Mouse (Mus musculus) intestine, embryonic 14.5 days (tissue): ENCODE measurements around the gene Sbk1. TPM values are rescaled to one million over a fixed set of nuclear protein-coding genes. Genes with fewer than 3 reads are reported as not detected.
"Not testable (repeated sequence)": the region's sequence is repeated elsewhere in the genome, so short reads cannot be mapped to it uniquely, and the experiment has no call there.

Experiments used
- ATAC-seq: fragments of 200-750 bp; cut with Nextera tagmentation; replicated peaks from 2 replicates; pipeline ENCODE4 v1.8.0; 2017; ENCODE audit warnings: low read depth, moderate number of reproducible peaks, moderate TSS enrichment, moderate library complexity; ENCODE audit not compliant: low FRiP score, low TSS enrichment
- DNase-seq: peaks from one replicate; pipeline ENCODE4 v3.0.0-alpha.2; 2018; ENCODE audit warnings: low spot score
- H3K27ac ChIP-seq: fragments of 300-500 bp; sonication (generic); 2 replicates; pipeline ENCODE4 v1.5.1; 2014; ENCODE audit warnings: low read depth, mild to moderate bottlenecking, control low read depth
- H3K27me3 ChIP-seq: fragments of 300-500 bp; sonication (generic); replicated peaks from 2 replicates; pipeline ENCODE4 v1.6.1; 2014; ENCODE audit warnings: low read length, control low read depth; ENCODE audit not compliant: control insufficient read depth, insufficient read depth
- H3K36me3 ChIP-seq: fragments of 300-500 bp; sonication (generic); 2 replicates; pipeline ENCODE4 v1.6.1; 2014; ENCODE audit warnings: low read length, control low read depth; ENCODE audit not compliant: control insufficient read depth, insufficient read depth
- H3K4me1 ChIP-seq: fragments of 300-500 bp; sonication (generic); replicated peaks from 2 replicates; pipeline ENCODE4 v1.6.1; 2014; ENCODE audit warnings: low read length, control low read depth, mixed read lengths; ENCODE audit not compliant: control insufficient read depth, insufficient read depth
- H3K4me2 ChIP-seq: fragments of 300-500 bp; sonication (generic); 2 replicates; pipeline ENCODE4 v1.6.1; 2014; ENCODE audit warnings: low read length
- H3K4me3 ChIP-seq: fragments of 300-500 bp; sonication (generic); 2 replicates; pipeline ENCODE4 v1.5.1; 2014; ENCODE audit warnings: low read depth, low read length, control low read depth, mixed read lengths
- H3K9ac ChIP-seq: fragments of 300-500 bp; sonication (generic); 2 replicates; pipeline ENCODE4 v1.6.1; 2014; ENCODE audit warnings: mild to moderate bottlenecking, low read length
- H3K9me3 ChIP-seq: fragments of 300-500 bp; sonication (generic); 2 replicates; pipeline ENCODE4 v1.6.1; 2016; ENCODE audit warnings: low read length, control low read depth; ENCODE audit not compliant: control insufficient read depth
- WGBS: fragments of 180-500 bp; shearing (Covaris S2); extraction: QIAGEN DNeasy Blood & Tissue Kit; methylation state at CpG from one replicate; pipeline ENCODE4 v1.1.7; 2014; 5-methylcytosine and 5-hydroxymethylcytosine counted together
- polyA plus RNA-seq: library from polyadenylated mRNA; unstranded; fragments of >200 nt; fragmentation: Nextera tagmentation; extraction: Ambion mirVana; gene quantifications from 2 replicates; pipeline ENCODE4 v1.2.1, GENCODE M21; 2014

Gene Sbk1
- polyA plus RNA-seq, 1 experiment from 2014 or later = 34.2 TPM

- H3K27ac ChIP-seq, H3K36me3 ChIP-seq, H3K4me1 ChIP-seq, DNase-seq, H3K9me3 ChIP-seq, H3K4me3 ChIP-seq, H3K9ac ChIP-seq, H3K27me3 ChIP-seq, H3K4me2 ChIP-seq, ATAC-seq: not testable (repeated sequence)
- WGBS = 84% methylated on average over 5 of the region's 5 CpGs
Observed at GRCm38 (mm10) chr7:126301831-126302230, 29.4 kb downstream of the Sbk1 start.

- Histone ChIP-seq H3K36me3 (no peaks in the 10 kb centered on the region), H3K27me3 (no peaks in the 10 kb centered on the region), H3K9ac (no peak overlapping the region), H3K4me1 (no peaks in the 10 kb centered on the region), H3K9me3 (no peaks in the 10 kb centered on the region), H3K4me2 (no peak overlapping the region), H3K27ac (no peak overlapping the region), H3K4me3 (no peak overlapping the region)
- 90% methylated on average over 4 of the region's 4 CpGs for WGBS
- no peak for ATAC-seq
- DNase-seq = no peak
Observed at GRCm38 (mm10) chr7:126311822-126312221, 39.4 kb downstream of the Sbk1 start.

GRCm38 (mm10) chr7:126313309-126313708, 40.9 kb downstream of the Sbk1 start:
- H3K27ac ChIP-seq = no peak overlapping the region
- H3K4me1 ChIP-seq = no peaks in the 10 kb centered on the region
- DNase-seq (no peak), ATAC-seq (no peak)
- 51% methylated on average over 5 of the region's 5 CpGs for WGBS
- H3K4me3 ChIP-seq = no peak overlapping the region
- no peaks in the 10 kb centered on the region for H3K36me3 ChIP-seq
- H3K27me3 ChIP-seq = no peaks in the 10 kb centered on the region
- H3K4me2 ChIP-seq = no peak overlapping the region
- no peak overlapping the region for H3K9ac ChIP-seq
- no peaks in the 10 kb centered on the region for H3K9me3 ChIP-seq

GRCm38 (mm10) chr7:126314273-126314672, 41.9 kb downstream of the Sbk1 start:
- Histone ChIP-seq H3K36me3 (no peaks in the 10 kb centered on the region), H3K9ac (no peak overlapping the region), H3K27me3 (no peaks in the 10 kb centered on the region), H3K4me1 (no peaks in the 10 kb centered on the region), H3K9me3 (no peaks in the 10 kb centered on the region), H3K27ac (no peak overlapping the region), H3K4me3 (no peak overlapping the region), H3K4me2 (no peak overlapping the region)
- ATAC-seq (no peak), DNase-seq (no peak)
- 68% methylated on average over 8 of the region's 8 CpGs for WGBS

- WGBS = 8% methylated on average over 11 of the region's 11 CpGs
- Histone ChIP-seq H3K27me3 (no peaks in the 10 kb centered on the region), H3K4me2 (no peak overlapping the region), H3K9me3 (no peaks in the 10 kb centered on the region), H3K9ac (no peak overlapping the region), H3K27ac (no peak overlapping the region), H3K36me3 (no peaks in the 10 kb centered on the region), H3K4me1 (peaks cover 4% of the 10 kb centered on the region), H3K4me3 (no peak overlapping the region)
- ATAC-seq (0 out of 2 replicates have a peak, but pooled peaks have one; percentile 27), DNase-seq (peak; percentile 92)
Observed at GRCm38 (mm10) chr7:126323729-126324128, 51.3 kb downstream of the Sbk1 start.

GRCm38 (mm10) chr7:126324791-126325190, 52.4 kb downstream of the Sbk1 start:
- Histone ChIP-seq H3K27ac (no peak overlapping the region), H3K4me1 (peaks cover 4% of the 10 kb centered on the region), H3K27me3 (no peaks in the 10 kb centered on the region), H3K4me2 (no peak overlapping the region), H3K9me3 (no peaks in the 10 kb centered on the region), H3K4me3 (no peak overlapping the region), H3K36me3 (no peaks in the 10 kb centered on the region), H3K9ac (no peak overlapping the region)
- 11% methylated on average over 3 of the region's 3 CpGs for WGBS
- no peak for DNase-seq
- ATAC-seq = no peak

GRCm38 (mm10) chr7:126325576-126326273, 53.3 kb downstream of the Sbk1 start:
- H3K9me3 ChIP-seq, ATAC-seq, H3K4me1 ChIP-seq, H3K4me2 ChIP-seq, H3K4me3 ChIP-seq, H3K9ac ChIP-seq, H3K27ac ChIP-seq, H3K27me3 ChIP-seq, H3K36me3 ChIP-seq, DNase-seq: not testable (repeated sequence)
- 26% methylated on average over 9 of the region's 9 CpGs for WGBS

GRCm38 (mm10) chr7:126328848-126329247, 56.4 kb downstream of the Sbk1 start:
- WGBS = 86% methylated on average over 5 of the region's 6 CpGs
- not testable (repeated sequence) for ATAC-seq, H3K4me1 ChIP-seq

More at GRCm38 (mm10) chr7:126328848-126329247, 56.4 kb downstream of the Sbk1 start:
- not testable (repeated sequence) for H3K9ac ChIP-seq, H3K9me3 ChIP-seq, H3K27me3 ChIP-seq, DNase-seq, H3K27ac ChIP-seq, H3K4me3 ChIP-seq, H3K36me3 ChIP-seq, H3K4me2 ChIP-seq
